ENCODE assay signal across 1 mouse cellular context in genomic region chr1:136427166-136427969, GRCm38 (mm10).
A peak's percentile ranks its signal among the peaks of the same experiment; 100 is the strongest.
TF ChIP-seq lines count a peak whose summit lies in the region.

No protein-coding gene starts in this region.

TF ChIP-seq in MEL, 35 proteins besides CTCF, POLR2A, EP300 and RAD21 (continued from another document):
- peak; percentile 74 for TF ChIP-seq TAL1 (IDR thresholded peaks at IDR 0.05; ENCODE audit: low read length)
- no peak for TF ChIP-seq ZMIZ1 (IDR thresholded peaks at IDR 0.05; ENCODE audit: low read depth, low read length)
